Mouse (Mus musculus): ENCODE results near the gene Pdha2.

Pdha2 gene

GRCm38 (mm10) chr3:141212255-141212654 lies at the start of gene Pdha2:
Pdha2 (minus strand) TSS chr3:141212355.
- DNase-seq (ENCODE audit: low read depth, low spot score): no peak

- DNase-seq (ENCODE audit: low read depth, low spot score): no peak
These were observed 48.4 kb upstream of the Pdha2 start for GRCm38 (mm10) chr3:141260518-141260917.

DNA sequence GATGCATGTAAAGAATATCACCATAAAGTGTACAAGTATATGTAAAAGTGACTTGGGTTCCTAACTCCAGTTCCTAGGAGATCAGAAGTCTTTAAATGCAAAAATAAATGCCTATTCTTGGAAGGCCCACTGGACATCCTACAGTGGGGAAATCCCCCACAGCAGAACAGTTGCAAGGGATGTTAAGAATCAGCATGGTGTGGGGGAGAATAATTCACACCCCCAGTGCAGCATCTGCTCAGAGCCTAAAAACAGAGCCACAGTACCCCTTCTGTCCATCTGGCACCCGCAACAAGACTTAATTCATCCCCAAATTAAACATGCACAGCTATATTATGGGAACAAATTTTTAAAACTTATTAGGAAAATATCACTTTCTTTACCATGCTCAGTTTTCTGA lies 39.3 kb upstream of the Pdha2 start:
- no peak for DNase-seq (ENCODE audit: low read depth, low spot score)

GRCm38 (mm10) chr3:141244725-141245298 lies 32.7 kb upstream of the Pdha2 start:
- DNase-seq (ENCODE audit: low read depth, low spot score): no peak

- DNase-seq (ENCODE audit: low read depth, low spot score): no peak
These were observed 25.9 kb upstream of the Pdha2 start for GRCm38 (mm10) chr3:141238071-141238470.

- DNase-seq (ENCODE audit: low read depth, low spot score): no peak
These were observed 17.0 kb upstream of the Pdha2 start for GRCm38 (mm10) chr3:141229148-141229547.

GRCm38 (mm10) chr3:141222339-141222738 lies 10.2 kb upstream of the Pdha2 start:
- no peak for DNase-seq (ENCODE audit: low read depth, low spot score)

GRCm38 (mm10) chr3:141218561-141218960 lies 6.4 kb upstream of the Pdha2 start:
- no peak for DNase-seq (ENCODE audit: low read depth, low spot score)

DNA sequence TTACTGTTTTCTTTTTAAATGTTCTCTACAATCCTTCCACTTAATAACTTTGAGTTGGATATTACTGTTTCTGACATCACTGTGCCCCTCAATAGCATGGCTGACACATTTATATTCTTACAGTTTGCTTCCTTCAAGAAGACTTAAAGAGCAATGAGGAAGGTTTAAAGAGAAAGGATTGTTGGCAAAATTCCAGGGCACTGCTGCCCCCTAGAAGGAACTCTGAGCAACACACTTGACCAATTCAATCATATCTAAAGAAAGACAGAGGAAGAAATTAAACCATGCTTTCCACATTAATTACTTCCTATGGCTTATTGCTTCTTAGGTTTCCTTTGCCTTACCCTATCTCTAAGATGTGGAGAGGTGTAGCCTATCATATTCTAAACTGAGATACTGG lies 4.8 kb upstream of the Pdha2 start:
- no peak for DNase-seq (ENCODE audit: low read depth, low spot score)

- no peak for DNase-seq (ENCODE audit: low read depth, low spot score)
These were observed 4.1 kb upstream of the Pdha2 start for GRCm38 (mm10) chr3:141216237-141216636.

DNA sequence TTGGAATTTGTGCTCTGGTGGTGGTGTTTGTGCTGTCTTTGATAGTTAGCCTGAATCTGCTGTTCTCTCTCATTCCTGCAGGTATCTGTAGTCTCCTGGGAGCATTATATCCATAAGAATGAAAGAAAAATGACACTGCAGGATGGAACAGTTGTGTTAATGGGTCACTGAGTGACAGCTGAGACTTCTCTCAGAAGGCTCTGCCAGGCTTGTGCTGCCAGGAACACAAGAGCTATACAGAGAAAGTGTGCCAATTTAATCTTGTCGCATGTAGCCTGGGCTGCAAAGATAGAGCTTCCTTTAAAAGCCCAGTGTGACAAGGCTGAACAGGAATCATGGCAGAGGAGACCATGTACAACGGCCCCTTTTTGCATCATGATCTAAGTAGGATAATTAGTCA lies 2.6 kb upstream of the Pdha2 start:
- DNase-seq (ENCODE audit: low read depth, low spot score): no peak

- no peak for DNase-seq (ENCODE audit: low read depth, low spot score)
These were observed 2.0 kb upstream of the Pdha2 start for GRCm38 (mm10) chr3:141214197-141214596.

DNA sequence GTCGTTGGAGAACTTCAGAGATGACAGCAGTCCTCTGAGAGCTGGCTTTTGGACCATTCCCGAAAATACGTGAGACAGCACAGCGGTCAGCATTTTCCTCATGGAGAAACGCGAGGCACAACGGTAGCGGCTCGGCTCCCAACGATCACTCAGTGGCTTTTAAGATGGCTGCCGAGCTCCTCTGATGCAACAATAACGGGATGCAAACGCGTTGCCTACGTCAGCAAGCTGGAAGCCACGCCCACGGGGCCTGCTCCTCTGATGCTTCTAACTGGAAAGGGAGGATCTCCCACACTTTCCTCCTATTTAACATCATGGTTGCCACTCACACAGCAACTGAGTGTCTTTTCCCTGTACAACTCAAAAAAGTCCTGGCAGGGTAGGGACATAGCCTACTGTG lies 511 bp downstream of the Pdha2 start:
- no peak for DNase-seq (ENCODE audit: low read depth, low spot score)

GRCm38 (mm10) chr3:141201766-141202165 lies 10.4 kb downstream of the Pdha2 start:
- DNase-seq (ENCODE audit: low read depth, low spot score): no peak

DNA sequence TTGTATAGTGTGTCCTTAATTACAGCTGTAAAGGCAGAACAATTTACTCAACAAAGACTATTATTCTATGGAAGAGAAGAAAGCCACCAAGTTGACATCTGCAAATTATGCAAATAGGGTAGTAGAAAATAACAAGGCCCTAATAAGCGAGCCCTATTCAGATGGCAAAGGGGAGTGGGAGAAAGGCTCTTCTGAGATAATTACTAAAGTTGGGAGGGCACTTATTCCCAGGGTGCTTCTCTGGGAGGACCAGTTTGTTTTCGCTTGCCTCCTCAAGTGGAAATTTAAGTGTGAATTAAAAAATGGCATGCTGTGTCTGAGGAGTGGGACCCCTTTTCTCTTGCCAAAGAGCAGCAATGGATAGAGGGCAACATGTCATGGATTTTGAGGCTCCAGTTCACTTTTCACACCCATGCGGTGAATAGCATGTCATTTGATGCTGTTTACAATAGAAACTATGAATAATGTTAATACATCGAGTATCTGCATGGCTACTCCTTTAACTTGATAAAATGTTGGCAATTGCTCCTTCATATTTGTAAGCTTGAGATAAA lies 14.8 kb downstream of the Pdha2 start:
- no peak for DNase-seq (ENCODE audit: low read depth, low spot score)

- DNase-seq (ENCODE audit: low read depth, low spot score): no peak
These were observed 20.5 kb downstream of the Pdha2 start for GRCm38 (mm10) chr3:141191653-141192052.

GRCm38 (mm10) chr3:141190429-141190828 lies 21.7 kb downstream of the Pdha2 start:
- no peak for DNase-seq (ENCODE audit: low read depth, low spot score)

DNA sequence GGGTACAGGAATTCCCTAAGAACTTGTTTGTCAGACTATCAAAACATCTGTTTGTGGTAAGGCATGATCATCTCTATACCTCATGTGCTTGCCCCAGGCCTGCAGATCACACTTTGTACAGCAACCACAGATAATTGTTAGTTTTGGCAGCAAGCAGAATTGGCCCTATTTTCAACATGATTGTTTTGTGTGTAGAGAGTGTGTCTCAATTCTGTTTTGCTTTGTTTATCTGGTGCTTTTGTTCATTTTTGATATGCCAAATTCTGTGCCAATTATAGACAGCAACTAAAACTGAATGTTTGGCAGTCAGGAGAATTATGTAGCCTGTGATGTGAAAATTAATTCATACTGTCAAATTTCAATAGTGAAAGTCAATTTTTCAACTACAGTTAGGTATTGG lies 51.2 kb downstream of the Pdha2 start:
- no peak for DNase-seq (ENCODE audit: low read depth, low spot score)

Data from WW6 (cell line).